Mouse (Mus musculus) spleen, adult 2 months (tissue): ENCODE results near the gene Slc16a6.

ENCODE experiments used
- CTCF ChIP-seq: fragments of 200-500 bp; IDR thresholded peaks from 2 replicates; pipeline ENCODE4 v1.5.1; 2011; ENCODE audit warnings: mild to moderate bottlenecking, inconsistent platforms; ENCODE audit not compliant: insufficient read depth, insufficient read length, insufficient replicate concordance; ENCODE audit errors: extremely low read depth
- POLR2A ChIP-seq: fragments of 200-500 bp; IDR thresholded peaks from 2 replicates; pipeline ENCODE4 v1.6.1; 2011; ENCODE audit warnings: low read depth, low read length, inconsistent platforms

- TF ChIP-seq CTCF (no peak), POLR2A (no peak)
These were observed 44.4 kb upstream of the Slc16a6 start for GRCm38 (mm10) chr11:109517816-109518215.
